Mouse (Mus musculus) adrenal gland, postnatal 25 days (tissue): ENCODE results near the gene Ift27. TPM values are rescaled to one million over a fixed set of nuclear protein-coding genes. Genes with fewer than 3 reads are reported as not detected.

Source experiments
- total RNA-seq: library from RNA; stranded (reverse); gene quantifications from 2 replicates; pipeline ENCODE4 v1.2.3, GENCODE M21; 2021

Gene Ift27
- total RNA-seq, 1 experiment from 2014 or later = 20.3 TPM

Other genes with a start within 250 kb of the Ift27 start
- gene Txn2, start 245.1 kb downstream of the Ift27 start, total RNA-seq = 483 and 599 TPM in 2 replicates
- gene Foxred2, start 217.4 kb downstream of the Ift27 start, total RNA-seq = 2.7 and 4.2 TPM in 2 replicates
- gene Eif3d, start 203.3 kb downstream of the Ift27 start, total RNA-seq = 140 and 156 TPM in 2 replicates
- 0.36 and 0.43 TPM in 2 replicates for gene Cacng2, start 54.1 kb downstream of the Ift27 start, total RNA-seq
- not detected in 2 replicates for gene Pvalb, start 32.3 kb upstream of the Ift27 start, total RNA-seq
- gene Ncf4, start 70.7 kb upstream of the Ift27 start, total RNA-seq = 1.00 and 1.2 TPM in 2 replicates
- gene Csf2rb2, start 131.6 kb upstream of the Ift27 start, total RNA-seq = 0.43 and 1.0 TPM in 2 replicates
- gene Csf2rb, start 151.6 kb upstream of the Ift27 start, total RNA-seq = 6.9 and 9.2 TPM in 2 replicates
- gene Tex33, start 221.8 kb upstream of the Ift27 start, total RNA-seq = not detected in 2 replicates
- 246 and 299 TPM in 2 replicates for gene Tst, start 231.8 kb upstream of the Ift27 start, total RNA-seq
- 56.9 and 61.7 TPM in 2 replicates for gene Mpst, start 232.3 kb upstream of the Ift27 start, total RNA-seq